Mouse (Mus musculus) embryonic facial prominence, embryonic 12.5 days (tissue): ENCODE measurements around the gene Spns1. TPM values are rescaled to one million over a fixed set of nuclear protein-coding genes. Genes with fewer than 3 reads are reported as not detected.

Experiments used
- ATAC-seq: fragments of 200-750 bp; cut with Nextera tagmentation; 2 replicates; pipeline ENCODE4 v1.8.0; 2017; ENCODE audit not compliant: insufficient number of reproducible peaks, insufficient read depth, low FRiP score, low TSS enrichment
- H3K27ac ChIP-seq: fragments of 300-500 bp; sonication (generic); 2 replicates; pipeline ENCODE4 v1.5.1; 2016; ENCODE audit warnings: mild to moderate bottlenecking
- H3K27me3 ChIP-seq: fragments of 300-500 bp; sonication (generic); 2 replicates; pipeline ENCODE4 v1.6.1; 2016; ENCODE audit warnings: mild to moderate bottlenecking, moderate library complexity
- H3K36me3 ChIP-seq: fragments of 300-500 bp; sonication (generic); 2 replicates; pipeline ENCODE4 v1.6.1; 2016; ENCODE audit warnings: mild to moderate bottlenecking
- H3K4me1 ChIP-seq: fragments of 300-500 bp; sonication (generic); 2 replicates; pipeline ENCODE4 v1.6.1; 2016
- H3K4me2 ChIP-seq: fragments of 300-500 bp; sonication (generic); replicated peaks from 2 replicates; pipeline ENCODE4 v1.6.1; 2016; ENCODE audit warnings: mild to moderate bottlenecking, moderate library complexity
- H3K4me3 ChIP-seq: fragments of 300-500 bp; sonication (generic); 2 replicates; pipeline ENCODE4 v1.5.1; 2016; ENCODE audit warnings: mild to moderate bottlenecking
- H3K9ac ChIP-seq: fragments of 300-500 bp; sonication (generic); 2 replicates; pipeline ENCODE4 v1.6.1; 2016; ENCODE audit warnings: mild to moderate bottlenecking, moderate library complexity
- H3K9me3 ChIP-seq: fragments of 300-500 bp; sonication (generic); 2 replicates; pipeline ENCODE4 v1.6.1; 2016; ENCODE audit warnings: mild to moderate bottlenecking, moderate library complexity
- WGBS: fragments of 180-500 bp; shearing (Covaris S2); methylation state at CpG from one replicate; pipeline ENCODE4 v1.1.7; 2016; 5-methylcytosine and 5-hydroxymethylcytosine counted together
- polyA plus RNA-seq: library from polyadenylated mRNA; unstranded; fragments of >200 nt; fragmentation: Nextera tagmentation; extraction: Ambion mirVana; gene quantifications from 2 replicates; pipeline ENCODE4 v1.2.1, GENCODE M21; 2016

The Spns1 gene
- polyA plus RNA-seq, 1 experiment from 2014 or later: 64.9 TPM

DNA sequence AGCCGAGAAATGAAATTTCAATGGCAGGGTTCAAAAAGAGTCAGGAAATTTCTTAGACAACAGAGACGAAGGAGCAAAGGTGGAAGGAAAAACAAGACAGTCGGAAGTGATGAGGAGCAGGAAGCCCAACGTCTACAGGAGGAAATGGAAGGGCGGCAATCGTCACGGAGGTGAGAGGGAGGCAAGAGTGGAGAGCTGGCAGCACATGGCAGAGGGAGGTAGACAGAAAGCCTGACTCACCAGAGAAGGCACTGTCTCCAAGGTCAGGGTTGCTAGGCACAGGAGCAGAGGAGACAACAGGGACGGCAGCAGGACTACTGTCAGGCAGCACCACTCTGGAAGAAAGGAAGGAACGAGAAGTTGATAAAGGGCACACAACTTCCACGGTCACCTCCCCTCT lies 9.6 kb downstream of the Spns1 start:
- Histone ChIP-seq H3K4me2 (no peak overlapping the region), H3K27ac (no peak overlapping the region), H3K27me3 (no peaks in the 10 kb centered on the region), H3K4me1 (no peaks in the 10 kb centered on the region), H3K36me3 (peaks cover 51% of the 10 kb centered on the region), H3K9me3 (no peaks in the 10 kb centered on the region), H3K4me3 (no peak overlapping the region), H3K9ac (no peak overlapping the region)
- WGBS: 89% methylated on average over 10 of the region's 10 CpGs
- ATAC-seq: no peak

DNA sequence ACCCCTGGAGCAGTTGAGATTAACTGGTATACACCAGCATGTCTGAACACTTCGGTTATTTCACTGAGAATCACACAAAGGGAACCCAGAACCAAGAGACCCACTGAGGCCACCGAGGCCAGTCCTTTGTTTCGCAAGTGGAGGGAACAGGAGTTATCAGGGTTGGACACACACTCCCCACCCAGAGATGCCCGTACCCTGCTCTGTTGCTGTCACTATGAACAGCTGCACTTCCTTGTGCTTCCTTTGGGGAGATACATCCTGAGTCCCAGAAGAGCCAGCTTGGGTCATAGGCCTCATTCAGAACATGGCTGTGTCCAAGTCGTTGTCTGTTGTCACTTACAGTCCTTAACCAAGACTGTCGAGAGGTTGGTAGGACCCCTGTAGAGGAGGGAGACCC lies 14.2 kb downstream of the Spns1 start:
- peaks cover 10% of the 10 kb centered on the region; the same call in 1 of the 2 replicates for H3K36me3 ChIP-seq
- H3K27ac ChIP-seq: no peak overlapping the region
- no peaks in the 10 kb centered on the region for H3K4me1 ChIP-seq
- no peak for ATAC-seq
- no peak overlapping the region for H3K4me3 ChIP-seq
- H3K4me2 ChIP-seq: no peak overlapping the region
- H3K9me3 ChIP-seq: no peaks in the 10 kb centered on the region
- H3K27me3 ChIP-seq: no peaks in the 10 kb centered on the region
- no peak overlapping the region for H3K9ac ChIP-seq
- WGBS: 84% methylated on average over 6 of the region's 6 CpGs

DNA sequence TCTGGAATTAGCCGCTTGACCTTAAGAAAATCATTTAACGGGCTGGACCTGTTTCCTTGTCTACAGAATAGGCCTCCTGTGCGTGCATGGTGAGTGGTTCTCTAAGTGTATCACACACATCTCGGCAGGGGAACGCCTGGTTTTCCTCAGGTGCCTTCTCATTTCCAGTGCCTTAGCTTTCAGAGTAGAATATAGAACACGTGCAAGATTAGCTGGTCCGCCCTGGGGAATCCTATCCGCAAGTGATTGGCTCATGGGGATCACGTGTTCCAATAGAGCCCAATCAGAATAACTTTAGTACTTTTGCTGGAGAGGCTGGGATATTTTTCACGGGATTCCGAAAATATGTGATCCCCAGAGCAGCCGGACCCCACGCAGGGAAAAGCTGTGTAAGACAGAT lies 18.2 kb downstream of the Spns1 start:
- 64% methylated on average over 13 of the region's 13 CpGs for WGBS
- Histone ChIP-seq H3K36me3 (0 out of 2 replicates have a peak, but pooled peaks cover 6% of the 10 kb centered on the region), H3K27ac (no peak overlapping the region), H3K9me3 (no peaks in the 10 kb centered on the region), H3K27me3 (no peaks in the 10 kb centered on the region), H3K9ac (no peak overlapping the region), H3K4me2 (peak overlapping the region; percentile 19; the same call in 1 of the 2 replicates), H3K4me3 (no peak overlapping the region), H3K4me1 (no peaks in the 10 kb centered on the region; the same call in 1 of the 2 replicates)
- ATAC-seq: no peak

DNA sequence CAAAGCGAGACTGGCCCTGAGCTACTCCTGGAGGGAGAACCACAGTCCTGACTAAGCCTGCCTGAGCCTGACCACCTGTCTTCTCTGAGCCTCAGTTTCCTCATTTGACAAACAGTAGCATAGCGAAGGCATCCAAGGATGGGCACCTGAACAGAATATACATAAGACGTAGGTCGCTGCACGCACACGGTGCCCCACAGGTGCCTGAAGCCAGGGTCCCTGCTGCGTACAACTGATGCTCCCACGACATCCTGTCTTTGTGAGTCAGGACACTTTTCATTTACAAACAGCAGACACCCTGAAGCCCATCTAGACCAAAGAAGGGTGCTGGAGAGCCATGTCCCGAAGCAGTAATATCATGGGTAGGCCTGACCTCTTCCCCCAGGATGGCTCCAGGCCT lies 18.8 kb downstream of the Spns1 start:
- Histone ChIP-seq H3K4me3 (no peak overlapping the region), H3K36me3 (no peaks in the 10 kb centered on the region), H3K27me3 (no peaks in the 10 kb centered on the region), H3K9me3 (no peaks in the 10 kb centered on the region), H3K27ac (no peak overlapping the region), H3K4me2 (no peak overlapping the region), H3K4me1 (no peaks in the 10 kb centered on the region; the same call in 1 of the 2 replicates), H3K9ac (no peak overlapping the region)
- no peak for ATAC-seq
- 91% methylated on average over 9 of the region's 9 CpGs for WGBS

DNA sequence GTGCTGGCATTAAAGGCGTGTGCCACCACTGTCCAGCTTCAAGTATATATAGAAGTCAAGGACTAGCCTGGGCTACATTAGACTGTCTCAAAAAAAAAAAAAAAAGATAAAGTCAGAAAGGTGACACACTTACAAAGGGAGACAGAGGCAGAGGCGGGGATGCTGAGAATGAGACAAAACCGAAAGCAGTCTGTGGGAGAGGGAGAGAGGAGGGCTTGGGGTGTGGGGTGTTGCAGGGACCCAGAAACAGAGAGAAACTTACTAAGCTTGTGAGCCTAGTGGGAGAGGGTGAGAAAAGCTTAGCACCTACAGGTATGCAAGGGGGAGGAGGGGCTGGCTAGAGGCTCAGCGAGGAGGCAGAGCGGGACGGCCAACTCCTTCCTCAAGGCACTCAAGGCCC lies 19.4 kb downstream of the Spns1 start:
- H3K36me3 ChIP-seq: no peaks in the 10 kb centered on the region
- no peak overlapping the region for H3K4me2 ChIP-seq
- no peak for ATAC-seq
- no peak overlapping the region for H3K4me3 ChIP-seq
- no peaks in the 10 kb centered on the region for H3K9me3 ChIP-seq
- no peaks in the 10 kb centered on the region; the same call in 1 of the 2 replicates for H3K4me1 ChIP-seq
- no peak overlapping the region for H3K27ac ChIP-seq
- 86% methylated on average over 6 of the region's 6 CpGs for WGBS
- H3K27me3 ChIP-seq: no peaks in the 10 kb centered on the region
- H3K9ac ChIP-seq: no peak overlapping the region

DNA sequence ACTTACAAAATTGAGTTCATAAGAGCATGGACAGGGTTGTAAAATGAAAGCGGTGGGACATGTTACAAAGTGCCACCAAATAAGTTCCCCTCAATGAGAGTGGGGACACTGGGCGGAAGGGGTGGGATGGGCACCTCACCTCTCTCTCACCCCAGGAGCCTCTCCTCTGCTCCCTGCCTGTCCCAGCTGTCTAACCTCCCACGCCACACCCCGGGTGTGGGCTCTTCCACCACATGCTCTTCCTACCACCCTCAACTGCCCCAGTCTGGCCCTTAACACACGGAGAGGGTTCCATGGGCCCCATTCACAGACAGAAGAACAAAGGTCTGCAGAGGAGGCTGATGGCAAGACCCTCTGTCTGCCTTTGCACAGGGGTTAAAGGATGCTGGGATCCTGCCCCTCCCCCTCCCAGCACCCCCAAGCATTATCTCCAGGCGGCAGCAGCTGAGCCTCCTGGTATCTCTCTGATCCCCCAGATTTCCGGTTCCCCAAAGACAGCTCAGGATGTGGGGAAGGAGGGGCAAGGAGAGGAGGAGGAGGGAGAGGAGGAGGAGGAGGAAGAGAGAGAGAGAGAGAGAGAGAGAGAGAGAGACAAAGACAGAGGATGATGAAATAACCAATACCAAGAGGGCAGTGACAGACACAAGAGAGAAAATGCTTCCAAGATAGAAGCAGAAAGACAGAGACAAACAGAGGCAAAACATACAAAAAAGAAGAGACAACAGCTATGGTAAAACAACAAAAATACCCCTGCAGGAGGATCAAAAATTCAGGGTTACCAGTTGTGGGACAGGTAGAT lies 20.3 kb downstream of the Spns1 start:
- Histone ChIP-seq H3K36me3 (no peaks in the 10 kb centered on the region), H3K4me2 (no peak overlapping the region), H3K9me3 (no peaks in the 10 kb centered on the region), H3K4me3 (no peak overlapping the region), H3K27ac (no peak overlapping the region), H3K27me3 (no peaks in the 10 kb centered on the region), H3K4me1 (no peaks in the 10 kb centered on the region; the same call in 1 of the 2 replicates), H3K9ac (no peak overlapping the region)
- 43% methylated on average over 7 of the region's 7 CpGs for WGBS
- ATAC-seq: no peak

DNA sequence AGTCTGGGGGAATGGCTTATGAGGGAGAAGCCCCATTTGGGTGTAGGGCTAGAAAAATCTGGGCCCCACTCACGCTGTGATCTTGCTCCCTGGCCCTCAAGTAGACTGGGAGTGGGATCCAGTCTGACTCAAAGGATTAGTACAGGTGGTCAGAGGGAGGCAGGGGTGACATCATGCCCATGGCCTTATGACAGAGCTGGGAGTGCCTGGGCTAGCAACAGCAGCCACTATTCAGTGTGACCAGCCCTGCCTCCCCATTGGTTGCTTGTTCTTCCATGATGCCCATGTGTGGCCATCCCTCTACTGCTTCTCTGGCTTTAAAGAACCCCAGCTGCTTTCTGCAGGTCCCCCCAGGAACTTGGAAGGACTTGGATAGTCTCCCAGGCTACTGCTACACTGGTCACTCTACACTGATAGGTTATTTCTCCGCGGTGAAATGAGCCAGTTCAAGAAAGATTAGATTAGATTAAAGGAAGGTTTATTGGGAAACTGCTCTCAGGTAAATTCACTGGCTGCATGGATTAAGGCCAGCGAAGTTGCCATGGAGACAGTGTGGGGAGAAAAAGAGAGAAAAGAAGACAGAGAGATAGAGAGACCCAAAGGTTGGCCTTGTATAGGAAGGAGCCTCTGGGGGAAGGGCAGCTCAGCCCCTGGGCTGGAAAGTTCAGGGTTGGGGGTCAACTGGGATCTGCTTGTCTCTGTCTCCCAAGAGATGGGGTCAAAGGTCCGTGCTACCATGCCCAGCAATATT lies 21.2 kb downstream of the Spns1 start:
- Histone ChIP-seq H3K4me2 (no peak overlapping the region), H3K36me3 (no peaks in the 10 kb centered on the region), H3K27ac (no peak overlapping the region), H3K9ac (no peak overlapping the region), H3K4me3 (no peak overlapping the region), H3K4me1 (no peaks in the 10 kb centered on the region; the same call in 1 of the 2 replicates), H3K9me3 (no peaks in the 10 kb centered on the region), H3K27me3 (no peaks in the 10 kb centered on the region)
- WGBS: 52% methylated on average over 5 of the region's 5 CpGs
- ATAC-seq: no peak

DNA sequence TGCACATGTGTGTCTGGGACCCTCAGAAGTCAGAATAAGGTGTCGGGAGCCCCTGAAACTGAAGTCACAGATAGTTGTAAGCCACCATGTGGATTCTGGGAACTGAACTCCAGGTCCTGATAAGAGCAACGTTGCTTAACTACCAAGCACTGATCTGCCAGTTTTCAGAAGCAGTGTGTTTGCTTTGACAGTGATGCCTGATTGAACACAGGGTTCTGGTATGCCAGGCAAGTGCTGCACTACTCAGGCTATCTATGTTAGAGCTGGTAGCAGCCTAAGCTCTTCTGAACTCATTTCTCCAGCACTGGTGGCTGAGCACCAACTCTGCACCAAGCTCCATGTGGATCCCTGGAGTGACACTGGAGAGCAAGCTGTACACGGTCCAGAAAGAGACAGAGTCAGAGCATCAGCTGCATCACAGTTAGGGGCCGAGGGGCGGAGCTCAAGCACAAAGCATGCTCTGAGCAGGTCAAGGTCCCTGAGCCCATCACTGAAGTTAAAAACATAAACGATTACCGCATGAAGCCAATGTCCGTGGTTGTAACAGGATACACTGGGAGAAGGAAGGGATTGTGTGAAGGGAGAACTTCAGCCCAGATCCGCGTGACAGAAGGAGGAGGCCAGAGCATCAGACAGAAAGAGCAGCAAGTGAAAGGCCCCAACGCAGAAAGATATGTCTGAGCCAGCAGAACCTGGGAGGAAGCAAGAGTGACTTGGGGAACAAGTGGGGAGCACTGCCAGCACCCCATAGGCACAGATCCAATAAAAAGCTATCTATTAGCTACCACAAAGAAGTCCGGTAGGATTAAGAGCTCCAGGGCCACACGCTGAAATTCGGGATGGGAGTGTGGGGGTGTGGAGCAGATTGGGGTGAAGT lies 22.3 kb downstream of the Spns1 start:
- Histone ChIP-seq H3K9ac (no peak overlapping the region), H3K36me3 (no peaks in the 10 kb centered on the region), H3K27ac (no peak overlapping the region), H3K9me3 (no peaks in the 10 kb centered on the region), H3K4me3 (no peak overlapping the region), H3K27me3 (no peaks in the 10 kb centered on the region), H3K4me2 (no peak overlapping the region), H3K4me1 (no peaks in the 10 kb centered on the region; the same call in 1 of the 2 replicates)
- 43% methylated on average over 14 of the region's 14 CpGs for WGBS
- ATAC-seq: no peak

DNA sequence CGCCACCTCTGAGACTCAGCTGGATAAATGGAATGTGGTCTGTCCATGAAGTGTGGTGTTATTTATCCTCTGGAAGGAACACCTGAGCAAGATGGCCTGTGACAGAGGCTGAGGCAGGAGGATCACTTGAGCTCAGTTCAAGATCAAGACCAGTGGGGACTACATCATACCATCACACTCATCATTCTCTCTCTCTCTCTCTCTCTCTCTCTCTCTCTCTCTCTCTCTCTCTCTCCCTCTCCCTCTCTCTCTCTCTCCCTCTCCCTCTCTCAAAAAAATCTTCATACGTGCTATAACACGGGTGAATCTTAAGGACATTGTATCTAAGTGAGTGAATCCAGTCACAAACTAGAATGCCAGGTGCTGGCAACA lies 23.3 kb downstream of the Spns1 start:
- H3K36me3 ChIP-seq: no peaks in the 10 kb centered on the region
- H3K27ac ChIP-seq: no peak overlapping the region
- H3K9me3 ChIP-seq: no peaks in the 10 kb centered on the region
- H3K4me2 ChIP-seq: no peak overlapping the region
- ATAC-seq: no peak
- H3K9ac ChIP-seq: no peak overlapping the region
- no peaks in the 10 kb centered on the region for H3K27me3 ChIP-seq
- no peak overlapping the region for H3K4me3 ChIP-seq
- 93% methylated on average over 3 of the region's 3 CpGs for WGBS
- no peaks in the 10 kb centered on the region; the same call in 1 of the 2 replicates for H3K4me1 ChIP-seq

DNA sequence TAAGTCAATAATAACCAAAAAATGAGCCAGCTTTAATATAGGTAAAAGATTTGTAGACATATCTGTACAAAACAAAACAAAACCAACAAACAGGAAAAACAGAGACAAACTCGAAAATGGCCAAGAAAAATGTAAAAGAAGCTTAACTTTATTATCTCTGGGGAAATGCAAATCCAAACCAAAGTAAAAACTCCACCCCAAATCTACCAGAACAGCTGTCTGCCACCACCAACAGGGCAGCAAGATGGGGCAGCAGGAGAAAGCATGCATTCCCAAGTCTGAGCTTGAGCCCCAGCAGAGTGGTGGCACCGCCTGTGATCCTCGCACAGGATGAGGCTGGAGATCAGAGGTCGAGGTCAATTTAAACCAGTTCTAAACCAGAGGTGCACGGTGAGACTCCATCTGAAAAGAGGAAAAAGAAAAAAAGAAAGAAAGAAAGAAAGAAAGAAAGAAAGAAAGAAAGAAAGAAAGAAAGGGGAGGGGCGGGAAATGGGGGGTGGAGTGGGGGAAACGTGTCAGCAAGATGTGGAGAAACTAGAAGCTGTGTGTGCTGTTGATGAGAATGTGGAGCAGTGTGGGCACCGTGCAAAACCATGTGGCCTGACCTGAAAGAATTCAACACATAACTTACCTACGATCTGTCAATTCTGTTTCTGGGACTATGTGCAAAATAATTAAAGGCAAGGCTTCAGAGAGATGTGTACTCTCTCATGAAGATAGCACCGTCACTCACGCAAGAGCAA lies 23.8 kb downstream of the Spns1 start:
- Histone ChIP-seq H3K27ac (no peak overlapping the region), H3K27me3 (no peaks in the 10 kb centered on the region), H3K36me3 (no peaks in the 10 kb centered on the region), H3K4me3 (no peak overlapping the region), H3K9ac (no peak overlapping the region), H3K4me2 (no peak overlapping the region), H3K4me1 (no peaks in the 10 kb centered on the region; the same call in 1 of the 2 replicates), H3K9me3 (no peaks in the 10 kb centered on the region)
- WGBS: 60% methylated on average over 11 of the region's 11 CpGs
- no peak for ATAC-seq

DNA sequence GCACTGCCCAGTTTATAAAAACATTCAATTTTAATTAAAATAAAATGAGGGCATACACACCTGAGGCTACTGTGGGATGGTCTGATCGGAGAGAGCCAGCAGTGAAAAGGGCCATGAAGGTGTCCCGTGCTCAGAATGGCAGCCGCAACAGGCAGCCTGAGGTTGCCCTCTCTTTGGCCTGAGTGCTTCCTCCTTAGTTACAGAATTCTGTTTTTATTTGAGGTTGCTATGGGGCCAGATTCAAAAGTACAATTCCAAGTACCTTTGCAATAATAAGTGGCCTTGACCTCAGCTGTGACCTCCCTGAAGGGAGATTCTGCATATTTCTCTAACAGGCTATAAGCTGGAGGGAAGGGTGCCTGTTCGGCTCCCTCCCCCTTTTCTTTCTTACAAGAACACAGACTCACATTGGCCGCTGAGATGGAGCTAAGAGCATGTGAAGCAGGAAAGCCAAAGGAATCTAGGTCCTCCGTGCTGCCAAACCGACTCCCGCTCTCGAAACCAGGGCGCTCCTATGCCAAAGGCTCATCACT lies 25.8 kb downstream of the Spns1 start:
- H3K4me3 ChIP-seq: no peak overlapping the region
- H3K36me3 ChIP-seq: no peaks in the 10 kb centered on the region
- ATAC-seq: no peak
- H3K4me2 ChIP-seq: no peak overlapping the region
- no peaks in the 10 kb centered on the region; the same call in 1 of the 2 replicates for H3K4me1 ChIP-seq
- no peak overlapping the region for H3K27ac ChIP-seq
- WGBS: 55% methylated on average over 10 of the region's 10 CpGs
- H3K9ac ChIP-seq: no peak overlapping the region
- H3K27me3 ChIP-seq: no peaks in the 10 kb centered on the region
- H3K9me3 ChIP-seq: no peaks in the 10 kb centered on the region
